Mouse (Mus musculus) limb, embryonic 10.5 days (tissue): ENCODE measurements around the gene Tsga10ip. TPM values are rescaled to one million over a fixed set of nuclear protein-coding genes. Genes with fewer than 3 reads are reported as not detected.
A peak's percentile ranks its signal among the peaks of the same experiment; 100 is the strongest.
"Not testable (repeated sequence)": the region's sequence is repeated elsewhere in the genome, so short reads cannot be mapped to it uniquely, and the experiment has no call there.

Experiments used
- DNase-seq: peaks from one replicate; pipeline ENCODE4 v3.0.0-alpha.2; 2017; ENCODE audit warnings: low spot score
- H3K27ac ChIP-seq: fragments of 300-500 bp; sonication (generic); 2 replicates; pipeline ENCODE4 v1.5.1; 2016; ENCODE audit warnings: mild to moderate bottlenecking
- H3K27me3 ChIP-seq: fragments of 300-500 bp; sonication (generic); 2 replicates; pipeline ENCODE4 v1.6.1; 2016; ENCODE audit warnings: low read depth, mild to moderate bottlenecking; ENCODE audit not compliant: poor library complexity, severe bottlenecking
- H3K36me3 ChIP-seq: fragments of 300-500 bp; sonication (generic); 2 replicates; pipeline ENCODE4 v1.6.1; 2016; ENCODE audit warnings: mild to moderate bottlenecking, moderate library complexity
- H3K4me1 ChIP-seq: fragments of 300-500 bp; sonication (generic); 2 replicates; pipeline ENCODE4 v1.6.1; 2016
- H3K4me3 ChIP-seq: fragments of 300-500 bp; sonication (generic); 2 replicates; pipeline ENCODE4 v1.5.1; 2016; ENCODE audit warnings: mild to moderate bottlenecking, moderate library complexity
- H3K9me3 ChIP-seq: fragments of 300-500 bp; sonication (generic); replicated peaks from 2 replicates; pipeline ENCODE4 v1.6.1; 2016; ENCODE audit warnings: mild to moderate bottlenecking
- WGBS: fragments of 180-500 bp; shearing (Covaris S2); methylation state at CpG from one replicate; pipeline ENCODE4 v1.1.7; 2016; 5-methylcytosine and 5-hydroxymethylcytosine counted together
- polyA plus RNA-seq: library from polyadenylated mRNA; unstranded; fragments of >200 nt; fragmentation: Nextera tagmentation; extraction: Ambion mirVana; gene quantifications from 2 replicates; pipeline ENCODE4 v1.2.1, GENCODE M21; 2016

Gene Tsga10ip
- polyA plus RNA-seq, 1 experiment from 2014 or later: not detected

- Histone ChIP-seq H3K27ac (no peak overlapping the region), H3K4me3 (no peak overlapping the region), H3K36me3 (peaks cover 61% of the 10 kb centered on the region), H3K9me3 (no peaks in the 10 kb centered on the region), H3K4me1 (peaks cover 21% of the 10 kb centered on the region), H3K27me3 (no peaks in the 10 kb centered on the region)
- WGBS: 90% methylated on average over 9 of the region's 9 CpGs
- DNase-seq: no peak
These were observed 17.3 kb upstream of the Tsga10ip start for GRCm38 (mm10) chr19:5419630-5420029.

DNA sequence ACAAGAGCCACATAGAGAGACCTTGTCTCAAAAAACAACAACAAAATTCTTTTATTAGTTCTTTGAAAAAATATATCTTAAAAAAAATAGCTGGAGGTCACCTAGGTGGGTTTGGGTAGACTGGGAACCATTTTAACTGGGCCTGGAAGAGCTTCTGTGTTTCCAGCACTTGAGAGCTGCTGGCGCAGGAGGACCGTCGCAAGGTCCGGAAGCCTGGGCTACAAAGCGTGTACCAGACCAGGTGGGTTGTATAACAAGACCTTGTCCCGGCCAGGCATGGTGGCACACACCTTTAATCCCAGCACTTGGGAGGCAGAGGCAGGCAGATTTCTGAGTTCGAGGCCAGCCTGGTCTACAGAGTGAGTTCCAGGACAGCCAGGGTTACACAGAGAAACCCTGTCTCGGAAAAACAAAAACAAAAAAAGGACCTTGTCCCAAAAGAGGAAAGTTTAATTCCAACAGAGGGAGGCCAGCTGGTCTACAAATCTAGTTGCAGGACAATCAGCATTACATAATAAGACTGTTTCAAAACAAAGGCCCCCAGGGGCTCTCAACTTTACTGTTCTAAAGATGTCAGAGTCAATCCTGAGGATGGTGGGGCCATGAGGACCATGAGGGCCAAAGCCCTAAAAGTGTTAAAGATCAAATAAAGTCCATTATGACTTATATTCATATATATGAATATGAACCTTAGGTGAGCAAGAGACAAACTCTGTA, 16.6 kb upstream of the Tsga10ip start:
- H3K27ac ChIP-seq: no peak overlapping the region
- H3K36me3 ChIP-seq: peaks cover 61% of the 10 kb centered on the region
- no peaks in the 10 kb centered on the region for H3K27me3 ChIP-seq
- no peak overlapping the region for H3K4me3 ChIP-seq
- DNase-seq: no peak
- peaks cover 18% of the 10 kb centered on the region for H3K4me1 ChIP-seq
- 94% methylated on average over 8 of the region's 8 CpGs for WGBS
- H3K9me3 ChIP-seq: no peaks in the 10 kb centered on the region

DNA sequence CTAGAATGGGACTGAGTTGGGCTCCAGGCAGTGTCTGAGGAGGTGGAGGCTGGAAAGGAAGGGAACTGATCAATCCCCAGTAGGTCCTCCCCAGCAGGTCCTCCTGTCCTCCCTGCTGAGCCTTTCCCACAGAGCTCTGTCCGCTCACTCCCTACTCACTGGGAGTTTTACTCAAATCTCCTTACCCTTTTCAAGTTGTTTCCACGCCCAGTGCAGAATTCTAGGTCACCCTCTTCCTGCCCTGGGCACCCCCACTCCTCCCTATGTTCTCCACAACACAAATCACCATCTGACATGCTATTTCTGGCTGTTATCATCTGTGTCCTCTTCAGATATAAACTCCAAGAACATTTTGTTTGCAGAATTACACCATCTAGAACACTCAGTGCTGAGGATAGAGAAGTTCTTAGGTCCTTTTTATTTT, 12.2 kb upstream of the Tsga10ip start:
- peaks cover 4% of the 10 kb centered on the region; the same call in 1 of the 2 replicates for H3K4me1 ChIP-seq
- H3K27me3 ChIP-seq: no peaks in the 10 kb centered on the region
- no peak for DNase-seq
- H3K36me3 ChIP-seq: peaks cover 21% of the 10 kb centered on the region
- no peak overlapping the region for H3K27ac ChIP-seq
- H3K9me3 ChIP-seq: no peaks in the 10 kb centered on the region
- WGBS: 78% methylated on average over 2 of the region's 2 CpGs
- no peak overlapping the region for H3K4me3 ChIP-seq

DNA sequence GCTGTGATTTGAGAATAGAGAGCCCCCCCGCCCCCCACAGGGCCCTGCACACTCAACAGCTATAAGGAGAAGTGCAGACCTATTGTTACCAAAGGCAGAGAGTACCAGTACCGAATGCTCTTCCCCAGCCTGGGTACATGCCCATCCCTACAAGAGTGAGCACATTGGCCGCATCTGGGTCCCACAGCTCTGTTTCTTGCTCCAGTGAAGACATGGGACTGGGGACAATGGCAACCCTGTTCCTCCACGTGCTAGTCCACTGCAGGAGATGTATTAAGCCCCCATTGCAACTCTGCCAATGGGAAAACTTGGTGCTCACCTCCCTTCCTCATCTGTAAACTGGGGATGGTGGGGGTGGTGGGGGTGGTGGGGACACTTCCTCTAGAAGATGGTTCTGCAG, 11.5 kb upstream of the Tsga10ip start:
- Histone ChIP-seq H3K9me3 (no peaks in the 10 kb centered on the region), H3K4me1 (peaks cover 9% of the 10 kb centered on the region), H3K27ac (no peak overlapping the region), H3K27me3 (no peaks in the 10 kb centered on the region), H3K36me3 (peaks cover 19% of the 10 kb centered on the region), H3K4me3 (no peak overlapping the region)
- DNase-seq: no peak
- WGBS: 78% methylated on average over 4 of the region's 4 CpGs

GRCm38 (mm10) chr19:5411961-5412360, 9.6 kb upstream of the Tsga10ip start:
- no peak for DNase-seq
- no peaks in the 10 kb centered on the region for H3K27me3 ChIP-seq
- H3K9me3 ChIP-seq: no peaks in the 10 kb centered on the region
- H3K4me1 ChIP-seq: peaks cover 20% of the 10 kb centered on the region
- 86% methylated on average over 5 of the region's 5 CpGs for WGBS
- no peak overlapping the region for H3K4me3 ChIP-seq
- H3K27ac ChIP-seq: 0 out of 2 replicates have a peak overlapping the region, but pooled peaks have one; percentile 7
- peaks cover 8% of the 10 kb centered on the region; the same call in 1 of the 2 replicates for H3K36me3 ChIP-seq

DNA sequence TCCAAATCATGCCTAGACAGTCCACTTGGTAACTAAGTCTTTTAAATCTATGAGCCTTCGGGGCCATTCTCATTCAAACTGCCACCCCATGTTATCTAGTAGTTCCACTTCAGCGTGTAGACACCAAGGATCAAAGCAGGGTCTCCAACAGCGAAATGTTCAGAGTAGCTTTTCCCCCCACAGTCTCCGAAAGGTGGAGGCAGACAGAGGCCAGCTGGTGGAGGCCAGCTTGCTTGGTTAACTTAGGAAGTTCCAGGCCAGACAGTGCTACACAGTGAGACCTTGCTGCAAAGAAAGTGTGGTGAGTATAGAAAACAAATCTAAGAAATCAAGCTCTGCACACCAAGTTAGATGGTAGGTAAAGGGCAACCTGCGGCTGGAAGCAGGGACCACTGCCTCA, 8.3 kb upstream of the Tsga10ip start:
- Histone ChIP-seq H3K4me3 (no peak overlapping the region), H3K27me3 (no peaks in the 10 kb centered on the region), H3K27ac (no peak overlapping the region), H3K4me1 (peaks cover 26% of the 10 kb centered on the region), H3K36me3 (peaks cover 5% of the 10 kb centered on the region; the same call in 1 of the 2 replicates), H3K9me3 (no peaks in the 10 kb centered on the region)
- DNase-seq: no peak
- WGBS: 87% methylated on average over 5 of the region's 5 CpGs

DNA sequence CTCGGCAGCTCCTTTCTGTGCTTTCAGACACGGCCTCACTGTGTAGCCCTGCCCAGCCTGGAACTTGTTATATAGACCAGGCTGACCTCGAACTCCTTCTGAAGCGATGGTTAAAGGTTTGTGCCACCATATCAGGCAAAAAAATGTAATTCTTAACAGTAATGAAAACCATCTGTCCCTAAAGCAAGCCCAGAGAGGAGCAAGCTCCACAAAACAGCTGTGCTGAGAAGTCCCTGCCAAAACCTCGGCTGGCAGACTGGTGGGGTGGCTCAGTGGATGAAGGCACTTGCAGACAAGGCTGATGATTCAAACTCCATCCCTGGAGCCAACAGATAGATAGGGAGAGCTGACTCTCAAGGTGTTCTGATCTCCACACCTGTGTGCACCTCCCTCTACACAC, 6.7 kb upstream of the Tsga10ip start:
- no peak for DNase-seq
- Histone ChIP-seq H3K27me3 (no peaks in the 10 kb centered on the region), H3K4me1 (peaks cover 27% of the 10 kb centered on the region), H3K27ac (no peak overlapping the region; the same call in 1 of the 2 replicates), H3K9me3 (no peaks in the 10 kb centered on the region), H3K36me3 (peaks cover 5% of the 10 kb centered on the region; the same call in 1 of the 2 replicates), H3K4me3 (no peak overlapping the region)
- 65% methylated on average over 5 of the region's 5 CpGs for WGBS

GRCm38 (mm10) chr19:5408057-5409001, 6.0 kb upstream of the Tsga10ip start:
- Histone ChIP-seq H3K4me1 (peaks cover 27% of the 10 kb centered on the region), H3K36me3 (peaks cover 5% of the 10 kb centered on the region; the same call in 1 of the 2 replicates), H3K27me3 (no peaks in the 10 kb centered on the region), H3K27ac (peak overlapping the region; percentile 90), H3K9me3 (no peaks in the 10 kb centered on the region), H3K4me3 (peak overlapping the region; percentile 61; the same call in 1 of the 2 replicates)
- no peak for DNase-seq
- 93% methylated on average over 13 of the region's 13 CpGs for WGBS

GRCm38 (mm10) chr19:5407133-5407532, 4.8 kb upstream of the Tsga10ip start:
- Histone ChIP-seq H3K4me1 (peaks cover 27% of the 10 kb centered on the region), H3K4me3 (peak overlapping the region; percentile 61), H3K27ac (peak overlapping the region; percentile 90), H3K27me3 (no peaks in the 10 kb centered on the region), H3K9me3 (no peaks in the 10 kb centered on the region), H3K36me3 (peaks cover 5% of the 10 kb centered on the region; the same call in 1 of the 2 replicates)
- WGBS: 20% methylated on average over 7 of the region's 7 CpGs
- DNase-seq: peak; percentile 69

GRCm38 (mm10) chr19:5406531-5407126, 4.3 kb upstream of the Tsga10ip start:
- DNase-seq: peak; percentile 65
- peak overlapping the region; percentile 90 for H3K27ac ChIP-seq
- H3K36me3 ChIP-seq, H3K9me3 ChIP-seq, H3K27me3 ChIP-seq: not testable (repeated sequence)
- H3K4me1 ChIP-seq: peaks cover 23% of the 10 kb centered on the region
- WGBS: 11% methylated on average over 25 of the region's 25 CpGs
- peak overlapping the region; percentile 61 for H3K4me3 ChIP-seq

DNA sequence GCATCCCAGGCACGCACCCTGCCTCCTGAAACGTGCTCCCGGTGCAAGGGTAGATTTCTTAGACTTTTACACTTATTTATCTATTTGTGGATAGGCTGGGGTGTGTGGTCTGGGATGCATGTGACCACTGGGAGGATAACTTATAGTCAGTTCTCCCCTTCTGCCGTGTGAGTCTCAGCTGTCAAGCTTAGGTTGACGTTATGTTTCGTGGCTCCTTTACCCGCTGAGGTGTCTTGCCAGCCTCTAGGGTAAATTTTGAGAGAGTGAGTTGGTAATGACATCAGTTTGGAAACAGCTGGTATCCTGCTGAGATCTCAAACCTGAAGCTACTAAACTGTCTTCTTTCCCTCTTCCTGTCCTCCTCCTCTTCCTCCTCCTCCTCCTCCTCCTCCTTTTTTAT, 3.6 kb upstream of the Tsga10ip start:
- no peak for DNase-seq
- H3K4me3 ChIP-seq: peak overlapping the region; percentile 50
- no peaks in the 10 kb centered on the region for H3K9me3 ChIP-seq
- peaks cover 23% of the 10 kb centered on the region for H3K4me1 ChIP-seq
- 36% methylated on average over 7 of the region's 7 CpGs for WGBS
- no peaks in the 10 kb centered on the region for H3K27me3 ChIP-seq
- peaks cover 5% of the 10 kb centered on the region; the same call in 1 of the 2 replicates for H3K36me3 ChIP-seq
- peak overlapping the region; percentile 85 for H3K27ac ChIP-seq

DNA sequence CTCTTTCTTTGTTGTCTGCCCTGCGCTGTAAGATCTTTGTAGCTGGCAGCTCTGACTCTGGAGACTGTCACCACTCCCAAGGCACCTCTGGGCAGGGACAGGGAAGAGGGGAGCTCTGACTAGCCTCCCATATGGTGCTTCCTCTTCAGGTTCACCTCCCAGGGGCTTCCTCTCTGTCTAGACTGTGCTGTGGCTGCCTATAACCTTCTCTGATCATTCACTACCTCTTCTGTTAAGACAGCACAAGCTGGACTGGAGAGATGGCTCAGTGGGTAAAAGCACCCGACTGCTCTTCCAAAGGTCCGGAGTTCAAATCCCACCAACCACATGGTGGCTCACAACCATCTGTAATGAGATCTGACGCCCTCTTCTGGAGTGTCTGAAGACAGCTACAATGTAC, 1.3 kb downstream of the Tsga10ip start:
- DNase-seq, H3K4me1 ChIP-seq, H3K36me3 ChIP-seq, H3K27me3 ChIP-seq, H3K4me3 ChIP-seq, H3K9me3 ChIP-seq: not testable (repeated sequence)
- WGBS: 79% methylated on average over 4 of the region's 4 CpGs
- H3K27ac ChIP-seq: peak overlapping the region; percentile 19; the same call in 1 of the 2 replicates
